Mouse (Mus musculus) megakaryocyte, embryonic 14.5 days (primary cell): ENCODE results near the gene Ltbp1.

ENCODE experiments used
- FLI1 ChIP-seq: IDR thresholded peaks from 2 replicates; pipeline ENCODE4 v1.6.1; 2012; ENCODE audit warnings: low read length, inconsistent platforms, mixed read lengths
- GATA1 ChIP-seq: IDR thresholded peaks from 3 replicates; pipeline ENCODE4 v1.6.1; 2012; ENCODE audit warnings: mixed read lengths, low read length, inconsistent platforms, borderline replicate concordance

DNA sequence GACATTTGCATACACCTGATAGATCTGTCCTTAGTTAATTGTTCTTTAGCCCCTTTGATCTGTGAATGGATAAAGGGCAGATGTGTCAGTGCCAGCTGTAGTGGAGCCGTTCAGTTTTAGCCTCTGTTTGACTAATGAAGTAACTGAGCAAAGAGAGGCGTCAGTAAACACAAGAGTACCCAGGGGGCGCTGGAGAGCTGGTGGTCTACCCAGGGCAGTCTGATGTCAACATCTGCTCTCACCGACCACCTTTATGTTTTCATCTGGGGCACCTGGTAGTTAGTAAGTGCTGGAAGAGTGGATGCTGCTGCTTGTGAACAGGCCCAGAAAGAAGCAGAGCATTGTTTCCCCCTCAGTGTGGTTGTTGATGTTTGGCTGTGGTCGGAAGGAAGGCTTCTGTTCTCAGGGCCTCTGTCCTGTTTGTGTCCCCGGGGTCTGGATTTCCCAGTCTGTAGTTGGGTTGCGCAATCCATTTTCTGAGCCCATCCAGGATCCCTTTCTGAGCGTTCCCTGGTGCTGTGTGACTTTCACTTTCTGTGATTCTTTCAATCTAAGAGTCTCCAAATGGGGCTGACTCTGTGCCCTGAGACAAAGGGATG, 123.1 kb downstream of the Ltbp1 start:
- no peak for TF ChIP-seq GATA1
- no peak for TF ChIP-seq FLI1
